Mouse (Mus musculus): ENCODE data around the gene Tent5d.

Gene Tent5d
- long read RNA-seq, experiment 1 = 0 reads
- long read RNA-seq, experiment 2 = 0 reads

GRCm38 (mm10) chrX:107792290-107792689, at the start of gene Tent5d:
Tent5d (plus strand) TSS chrX:107792590.
- intact Hi-C loops (cut with DNase I) = no loop called here

- intact Hi-C loops (cut with DNase I) = no loop called here
Observed at GRCm38 (mm10) chrX:107767896-107768295, 24.5 kb upstream of the Tent5d start.

- intact Hi-C loops (cut with DNase I) = no loop called here
Observed at GRCm38 (mm10) chrX:107790136-107790535, 2.3 kb upstream of the Tent5d start.

- intact Hi-C loops (cut with DNase I) = no loop called here
Observed at GRCm38 (mm10) chrX:107790750-107791493, 1.5 kb upstream of the Tent5d start.

- intact Hi-C loops (cut with DNase I) = no loop called here
Observed at GRCm38 (mm10) chrX:107795785-107796184, 3.4 kb downstream of the Tent5d start.

- intact Hi-C loops (cut with DNase I) = no loop called here
Observed at GRCm38 (mm10) chrX:107796919-107797318, 4.5 kb downstream of the Tent5d start.

GRCm38 (mm10) chrX:107812120-107812519, 19.7 kb downstream of the Tent5d start:
- intact Hi-C loops (cut with DNase I) = no loop called here

- intact Hi-C loops (cut with DNase I) = loop anchor here (5.0 kb wide), 1 partner anchor 717 kb away; no protein-coding TSS in a partner anchor
Observed at GRCm38 (mm10) chrX:107815502-107816217, 23.3 kb downstream of the Tent5d start.

GRCm38 (mm10) chrX:107816218-107816554, 23.8 kb downstream of the Tent5d start, which contains the start of gene 2610002M06Rik:
2610002M06Rik (minus strand) TSS chrX:107816334.
- intact Hi-C loops (cut with DNase I) = loop anchor here (5.0 kb wide), 1 partner anchor 716 kb away; no protein-coding TSS in a partner anchor

GRCm38 (mm10) chrX:107816726-107817125, 24.3 kb downstream of the Tent5d start:
- intact Hi-C loops (cut with DNase I) = loop anchor here (5.0 kb wide), 1 partner anchor 716 kb away; no protein-coding TSS in a partner anchor

GRCm38 (mm10) chrX:107858165-107858564, 65.8 kb downstream of the Tent5d start:
- intact Hi-C loops (cut with DNase I) = no loop called here

All from adrenal gland (tissue).